Mouse (Mus musculus): ENCODE results near the gene Zfp61.

The Zfp61 gene

GRCm38 (mm10) chr7:24254633-24255474 lies 46.2 kb downstream of the Zfp61 start, which contains the start of gene Zfp108:
Gene Zfp108, plus strand, starts transcription at chr7:24254794.
- peak; percentile 81 for DNase-seq

- DNase-seq = no peak
Measured at GRCm38 (mm10) chr7:24253779-24254615, 47.0 kb downstream of the Zfp61 start.

Measured in lung, postnatal 14 days (tissue).